Mouse (Mus musculus) embryo, embryonic 9.5 days (tissue): Measurements from ENCODE around the gene Srp9.

ENCODE experiments used
- DNase-seq: peaks from one replicate; pipeline ENCODE4 v3.0.0-alpha.2; 2017; ENCODE audit errors: extremely low spot score

The Srp9 gene

GRCm38 (mm10) chr1:182105023-182105422, 19.5 kb upstream of the Srp9 start:
- no peak for DNase-seq

DNA sequence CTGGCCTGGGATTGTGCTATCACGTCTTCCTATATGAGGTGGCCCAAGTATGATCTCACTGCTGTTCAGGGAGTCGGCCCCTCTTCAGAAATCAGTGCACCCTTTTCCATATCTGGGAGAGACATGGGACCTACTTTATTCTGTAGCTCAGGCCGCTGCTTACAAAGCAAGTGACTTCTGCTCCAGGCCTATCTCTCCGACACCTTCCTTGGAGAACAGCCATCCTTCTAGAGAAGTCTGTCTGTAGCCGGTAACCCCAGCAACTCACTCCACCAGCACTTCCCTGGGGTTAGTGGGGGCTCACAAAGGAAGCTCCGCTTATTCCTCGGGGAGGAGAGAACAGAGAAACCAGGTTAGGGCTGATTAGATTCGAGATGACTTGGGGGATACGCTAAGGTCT, 17.3 kb upstream of the Srp9 start:
- DNase-seq, result no peak

DNA sequence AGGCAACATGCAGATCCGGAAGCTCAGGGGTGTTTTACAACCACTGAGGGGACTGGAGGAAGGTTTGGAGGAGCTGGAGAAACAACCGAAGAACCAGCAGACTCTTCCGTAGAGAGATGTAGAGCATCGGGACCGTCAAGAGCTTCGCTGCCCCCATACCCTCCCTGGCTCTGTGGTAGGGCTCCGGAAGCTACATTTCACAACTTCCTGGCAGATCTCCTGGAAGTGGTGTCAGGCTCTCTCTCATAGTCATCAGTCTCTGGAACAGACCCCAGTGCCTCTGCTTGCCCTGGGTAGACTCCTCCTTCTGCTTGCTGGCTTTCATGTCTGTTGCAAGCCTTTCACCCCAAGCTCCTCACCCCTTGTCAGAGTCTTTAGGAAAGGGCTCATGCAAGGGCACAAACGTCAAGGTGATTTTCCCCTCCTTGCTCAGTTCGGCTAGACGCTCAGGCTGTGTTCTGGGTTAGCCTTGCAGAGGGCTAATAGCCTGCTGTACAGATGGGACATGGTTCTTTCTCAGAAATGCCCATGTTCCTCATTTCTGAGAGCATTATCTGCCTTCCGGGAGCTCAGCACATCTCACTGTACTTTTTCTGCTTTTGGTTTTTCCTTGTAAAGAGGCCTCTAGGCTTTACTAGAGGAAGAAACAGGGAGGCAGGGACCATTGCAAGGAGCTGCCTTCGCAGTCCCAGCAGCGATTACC, 16.0 kb upstream of the Srp9 start:
- no peak for DNase-seq

DNA sequence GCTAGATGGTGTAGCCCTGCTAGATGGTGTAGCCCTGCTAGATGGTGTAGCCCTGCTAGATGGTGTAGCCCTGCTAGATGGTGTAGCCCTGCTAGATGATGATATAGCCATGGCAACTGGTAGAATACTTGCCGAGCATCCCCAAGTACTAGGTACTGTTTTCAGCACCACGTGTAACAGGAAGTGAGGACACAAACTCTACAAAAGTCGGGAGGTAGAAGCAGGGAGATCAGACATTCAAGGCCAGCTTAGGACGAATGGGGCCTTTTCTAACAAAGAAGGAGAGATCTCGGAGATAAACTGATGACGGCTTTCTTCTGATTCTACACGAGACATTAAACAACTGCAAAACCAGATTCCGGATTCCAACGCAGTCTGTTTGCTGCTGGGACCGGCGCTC, 14.4 kb upstream of the Srp9 start:
- DNase-seq, result no peak

GRCm38 (mm10) chr1:182110708-182111385, 13.7 kb upstream of the Srp9 start:
- no peak for DNase-seq

DNA sequence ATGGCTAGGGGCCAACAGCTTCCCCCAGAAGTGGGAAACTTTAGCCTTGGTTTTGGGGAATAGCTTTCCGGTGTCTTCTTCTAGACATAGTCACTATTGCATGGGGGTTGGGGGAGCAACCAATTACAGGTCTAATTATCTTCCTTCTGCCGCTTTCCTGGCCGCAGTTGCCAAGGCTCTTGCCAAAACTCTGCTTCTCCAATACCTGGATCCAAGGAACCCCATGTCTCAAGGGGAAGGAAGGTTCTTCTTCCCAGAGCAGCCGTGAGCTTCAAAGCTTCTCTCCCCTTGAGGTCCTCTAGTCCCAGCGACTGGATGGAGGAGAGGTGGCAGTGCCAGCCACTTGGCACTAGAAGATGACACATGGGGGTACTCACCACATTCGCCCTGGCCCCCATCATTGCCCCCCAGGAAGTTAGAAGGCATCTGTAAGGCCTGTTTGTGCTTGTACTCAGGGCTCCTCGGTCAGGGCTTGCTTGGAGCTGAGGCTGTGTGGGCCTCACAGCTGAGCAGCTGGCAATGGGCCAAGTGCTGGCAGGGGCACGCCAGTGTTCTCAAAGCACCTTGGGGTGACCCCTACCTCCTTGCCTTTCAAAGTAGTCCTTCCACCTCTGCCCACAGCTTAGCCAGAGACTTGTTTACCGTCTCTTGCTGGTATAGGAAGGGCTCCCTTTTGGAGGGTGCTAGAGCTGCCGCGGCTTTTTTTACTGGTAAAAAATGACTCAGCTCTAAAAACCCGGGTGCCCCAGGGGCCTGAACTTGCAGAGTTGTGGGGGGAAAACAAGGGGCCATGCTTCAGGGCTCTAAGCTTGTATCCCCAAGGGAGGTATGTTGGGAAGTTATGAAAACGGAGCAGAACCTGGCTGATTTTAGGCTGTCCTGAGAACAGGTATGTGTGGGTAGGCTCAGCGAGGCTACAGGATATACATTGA, 12.9 kb upstream of the Srp9 start:
- DNase-seq, result no peak

DNA sequence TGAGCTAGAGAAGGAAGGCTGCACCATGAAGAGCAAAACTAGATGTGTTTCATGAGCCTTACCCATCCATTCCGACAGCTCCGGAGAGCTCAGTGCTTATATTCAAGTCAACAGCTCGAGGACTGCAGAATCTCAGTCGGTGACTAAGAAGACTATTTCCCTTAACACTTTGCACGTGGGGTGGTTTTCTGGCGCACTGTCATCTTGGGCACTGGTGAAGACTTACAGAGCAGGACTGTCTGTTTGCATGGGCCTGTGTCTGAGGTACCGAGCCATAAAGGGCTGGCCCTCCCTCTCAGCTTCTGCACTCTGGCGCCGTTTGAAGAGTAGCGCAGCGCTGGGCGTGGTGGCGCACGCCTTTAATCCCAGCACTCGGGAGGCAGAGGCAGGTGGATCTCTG, 12.2 kb upstream of the Srp9 start:
- DNase-seq, result no peak

- no peak for DNase-seq
These were observed 11.4 kb upstream of the Srp9 start for GRCm38 (mm10) chr1:182113131-182113530.

GRCm38 (mm10) chr1:182113587-182114500, 10.7 kb upstream of the Srp9 start:
- DNase-seq, result peak; percentile 49

GRCm38 (mm10) chr1:182115197-182115596, 9.3 kb upstream of the Srp9 start:
- no peak for DNase-seq

DNA sequence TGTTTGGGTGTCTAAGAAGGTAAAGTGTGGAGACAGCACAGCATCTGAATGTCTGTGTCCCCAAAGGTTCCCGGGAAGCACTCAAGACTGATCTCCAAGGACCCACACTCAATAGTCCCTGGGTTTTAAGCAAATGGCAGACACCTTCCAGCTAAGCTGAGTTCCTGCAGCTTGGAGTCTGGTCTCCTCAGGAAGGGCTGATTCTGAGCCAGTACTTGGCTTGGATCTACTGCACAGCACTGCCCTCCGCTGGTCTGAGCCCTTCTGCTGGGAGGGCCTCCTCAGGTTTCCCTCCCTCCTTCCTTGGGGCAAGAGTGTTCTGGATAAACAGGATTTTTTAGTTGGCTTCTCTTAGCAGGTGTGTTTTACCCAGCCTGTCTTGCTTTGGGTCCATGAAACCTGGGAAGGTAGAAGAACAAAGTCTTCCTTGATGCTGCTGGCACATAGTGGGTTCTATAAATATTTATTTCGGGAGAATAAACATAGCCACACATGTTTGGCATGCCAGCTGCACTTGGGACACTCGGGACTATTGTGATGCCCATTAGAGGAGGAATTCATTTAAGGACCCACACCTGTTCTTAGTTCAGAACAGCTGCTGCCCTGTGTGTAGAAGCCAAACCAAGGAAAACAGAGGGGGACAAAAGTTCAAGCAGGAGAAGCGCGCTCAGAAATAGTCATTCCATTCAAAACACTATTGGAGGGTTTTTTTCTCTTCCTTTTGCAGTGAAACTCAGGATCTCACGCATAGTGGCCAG, 8.7 kb upstream of the Srp9 start:
- no peak for DNase-seq

DNA sequence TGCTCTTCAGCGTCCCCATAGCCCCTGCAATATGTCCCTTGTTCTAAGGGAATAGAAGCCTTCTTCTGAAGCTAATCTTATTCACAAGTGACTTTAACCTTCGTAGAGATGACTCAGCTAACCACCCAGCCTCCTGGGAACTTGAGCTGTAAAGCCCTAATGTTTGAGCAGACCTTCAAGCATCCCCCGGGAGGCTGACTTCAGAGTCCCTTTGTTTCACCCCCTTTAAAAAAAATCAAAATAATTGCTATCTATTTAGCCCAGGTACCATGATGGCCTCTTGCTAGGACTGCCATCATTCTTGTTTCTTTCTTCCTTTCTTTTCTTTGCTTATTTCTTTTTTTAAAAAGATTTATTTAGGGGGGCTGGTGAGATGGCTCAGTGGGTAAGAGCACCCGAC, 2.1 kb upstream of the Srp9 start:
- no peak for DNase-seq

DNA sequence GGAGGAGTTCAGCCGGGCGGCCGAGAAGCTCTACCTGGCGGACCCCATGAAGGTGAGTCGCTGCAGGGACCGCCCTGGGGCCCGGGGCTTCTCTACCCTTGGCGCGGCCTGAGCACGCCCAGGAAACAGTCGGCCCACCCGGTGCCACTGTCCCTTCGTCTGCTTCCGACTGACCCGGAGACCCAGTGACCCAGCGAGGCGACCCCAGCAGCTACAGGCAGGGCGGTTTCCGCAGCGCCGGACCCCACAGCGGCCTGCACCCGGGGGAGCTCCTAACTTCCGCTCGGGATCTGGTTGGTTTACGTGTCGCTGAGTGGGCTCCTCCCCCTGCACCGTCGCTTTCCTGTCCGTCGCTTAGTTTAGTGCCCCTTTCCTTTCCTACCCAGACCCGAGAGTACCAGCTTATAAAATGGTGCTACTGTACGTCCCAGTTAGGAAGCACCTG, 409 bp downstream of the Srp9 start:
- peak; percentile 86 for DNase-seq

DNA sequence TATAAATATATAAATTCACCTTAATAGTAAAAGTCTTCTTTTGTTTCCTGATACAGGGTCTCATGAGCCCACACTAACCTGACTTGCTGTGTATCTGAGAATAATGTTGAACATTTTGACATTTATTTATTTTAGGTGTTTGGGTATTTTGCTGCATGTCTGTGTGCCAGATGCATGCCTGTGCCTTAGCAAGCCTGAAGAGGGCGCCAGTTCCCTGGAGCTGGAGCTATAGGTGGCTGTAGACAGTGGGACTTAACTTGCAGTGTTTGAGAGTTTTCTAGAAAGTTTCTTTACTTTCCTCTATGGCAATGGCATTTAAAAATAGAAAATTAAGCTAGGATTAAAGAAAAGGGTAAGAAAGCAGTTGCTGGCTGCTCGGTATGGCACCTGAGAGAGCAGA, 6.3 kb downstream of the Srp9 start:
- no peak for DNase-seq

DNA sequence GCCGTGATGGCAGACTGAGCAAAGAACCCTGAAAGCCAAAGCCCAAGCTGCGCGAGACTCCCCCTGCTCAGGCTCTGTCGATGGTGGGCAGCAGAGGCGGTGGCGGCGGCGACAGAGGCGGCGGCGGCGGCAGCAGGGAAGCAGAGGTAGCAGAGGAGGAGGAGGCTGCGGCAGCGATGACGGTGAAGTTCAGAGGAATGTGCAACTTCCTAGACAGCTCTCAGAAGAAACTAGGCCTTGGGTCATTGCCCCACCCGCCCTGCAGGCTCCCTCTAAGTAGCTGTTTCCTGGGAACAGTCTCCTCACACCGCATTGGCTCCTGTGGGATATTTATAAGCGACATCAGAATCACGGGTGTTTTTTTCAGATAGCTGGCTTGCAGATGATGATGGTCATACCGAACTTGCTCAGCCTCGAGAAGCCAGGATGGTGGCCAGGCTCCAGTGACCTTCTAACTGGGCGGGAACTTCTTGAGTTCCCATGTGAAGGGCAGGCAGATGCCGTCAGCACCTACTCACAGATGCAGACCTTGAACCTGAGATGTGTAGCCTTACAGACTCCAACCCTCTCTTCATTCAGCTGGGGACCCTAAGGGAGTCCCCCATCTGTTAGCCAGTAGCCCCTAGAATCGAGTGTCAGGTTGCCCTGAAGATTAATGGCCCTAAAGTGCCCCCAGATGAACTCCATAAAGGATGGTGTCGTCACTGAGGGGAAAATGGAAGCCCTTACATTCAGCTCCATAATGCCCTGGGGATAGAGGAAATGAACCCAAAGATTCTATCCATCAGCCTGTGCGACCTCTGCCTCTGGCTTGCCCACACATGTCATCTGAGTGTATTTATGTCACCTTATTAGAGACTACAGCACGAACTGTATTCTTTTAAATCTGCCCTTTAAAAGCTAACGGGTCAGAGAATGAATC, 12.9 kb downstream of the Srp9 start:
- DNase-seq, result no peak

DNA sequence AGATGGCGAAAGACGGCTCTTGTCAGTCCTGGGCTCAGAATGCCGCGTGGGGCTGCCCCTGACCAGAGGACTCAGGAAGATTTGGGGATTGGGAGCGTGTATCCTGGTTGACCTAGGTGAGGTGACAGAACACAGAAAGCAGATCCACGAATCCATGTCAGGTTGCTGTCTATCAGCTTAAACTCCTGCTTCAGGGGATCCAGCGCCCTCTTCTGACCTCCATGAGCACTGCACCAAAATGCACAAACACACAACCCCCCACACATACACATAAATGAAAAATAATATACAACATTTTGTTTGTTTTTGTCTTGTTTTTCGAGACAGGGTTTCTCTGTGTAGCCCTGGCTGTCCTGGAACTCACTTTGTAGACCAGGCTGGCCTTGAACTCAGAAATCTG, 13.6 kb downstream of the Srp9 start:
- no peak for DNase-seq

DNA sequence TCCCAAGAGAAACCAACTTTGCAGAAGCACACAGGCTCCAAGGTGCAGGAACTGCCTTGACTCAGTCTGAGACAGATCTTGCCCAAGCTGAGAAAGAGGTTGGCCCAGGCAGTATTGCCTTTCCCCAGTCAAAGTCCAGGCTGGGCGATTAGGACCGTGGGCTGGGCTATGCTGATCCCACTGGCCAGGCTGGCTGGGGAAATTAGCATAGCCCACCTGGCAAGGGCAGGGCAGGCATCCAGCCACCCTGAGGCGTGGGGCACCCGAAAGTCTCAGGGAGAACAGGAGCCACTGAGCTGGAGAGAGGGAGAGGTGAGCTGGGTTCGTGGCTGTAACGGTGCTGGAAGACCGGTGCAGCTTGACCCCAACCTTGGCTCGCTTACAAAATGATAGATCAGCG, 15.4 kb downstream of the Srp9 start:
- DNase-seq, result no peak

DNA sequence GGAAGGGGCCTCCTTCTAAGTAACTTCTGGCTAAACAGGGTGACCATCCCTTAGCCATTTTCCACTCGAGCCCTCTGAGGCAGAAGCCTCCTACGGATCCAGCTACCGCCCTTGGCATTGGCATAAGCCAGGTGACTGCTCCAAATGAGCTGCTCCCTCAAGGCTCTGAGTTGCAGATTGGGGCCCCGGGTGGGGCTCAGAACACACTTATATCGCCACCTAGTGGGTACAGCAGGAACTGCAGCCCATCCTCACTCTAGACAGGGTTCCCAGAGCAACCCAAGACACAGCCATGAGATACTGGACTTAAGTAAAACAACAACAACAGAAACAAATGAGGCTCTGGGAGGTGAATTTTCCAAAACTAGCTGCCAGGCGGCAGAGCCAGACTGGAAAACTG, 15.8 kb downstream of the Srp9 start:
- DNase-seq, result peak; percentile 80

DNA sequence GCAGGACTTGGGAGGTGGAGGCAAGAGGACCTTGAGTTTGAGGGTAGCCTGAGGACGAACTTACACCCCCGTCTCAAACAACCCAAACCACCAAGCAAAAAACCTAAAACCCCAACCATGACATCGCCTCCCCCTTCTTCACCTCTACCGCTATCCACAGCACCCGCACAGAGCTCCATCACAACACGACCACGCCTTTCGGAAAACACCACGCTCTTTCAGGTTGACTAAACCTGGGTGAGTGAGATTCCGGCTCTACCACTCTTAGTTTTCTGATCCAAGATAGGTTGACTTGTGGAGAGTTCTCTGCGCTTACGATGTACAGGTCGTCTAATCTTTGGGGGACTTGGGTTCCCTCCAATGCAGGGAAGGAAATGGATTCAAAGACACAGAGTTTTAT, 18.2 kb downstream of the Srp9 start:
- DNase-seq, result no peak

DNA sequence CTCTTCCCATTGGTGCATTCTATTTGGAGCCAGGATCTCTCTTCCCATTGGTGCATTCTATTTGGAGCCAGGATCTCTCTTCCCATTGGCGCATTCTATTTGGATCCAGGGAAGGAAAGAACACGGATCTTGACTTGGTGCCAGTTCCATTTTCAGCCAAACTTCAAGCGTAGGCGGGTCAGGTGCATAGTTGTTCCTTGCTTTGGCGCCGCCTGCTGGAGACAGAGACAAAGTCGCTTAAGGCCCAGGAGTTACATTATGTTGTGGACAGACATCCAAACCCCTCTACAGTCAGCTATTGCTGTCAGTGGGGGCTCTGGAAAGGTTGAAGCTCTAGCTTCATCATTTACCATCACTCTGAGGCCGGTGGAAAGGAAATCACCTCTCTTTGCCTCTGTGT, 18.8 kb downstream of the Srp9 start:
- no peak for DNase-seq
